Mouse (Mus musculus): Measurements from ENCODE around the gene Rpn2. TPM values are rescaled to one million over a fixed set of nuclear protein-coding genes. Genes with fewer than 3 reads are reported as not detected.

Rpn2 gene
- polyA plus RNA-seq, 1 experiment from 2014 or later: 301 TPM

DNA sequence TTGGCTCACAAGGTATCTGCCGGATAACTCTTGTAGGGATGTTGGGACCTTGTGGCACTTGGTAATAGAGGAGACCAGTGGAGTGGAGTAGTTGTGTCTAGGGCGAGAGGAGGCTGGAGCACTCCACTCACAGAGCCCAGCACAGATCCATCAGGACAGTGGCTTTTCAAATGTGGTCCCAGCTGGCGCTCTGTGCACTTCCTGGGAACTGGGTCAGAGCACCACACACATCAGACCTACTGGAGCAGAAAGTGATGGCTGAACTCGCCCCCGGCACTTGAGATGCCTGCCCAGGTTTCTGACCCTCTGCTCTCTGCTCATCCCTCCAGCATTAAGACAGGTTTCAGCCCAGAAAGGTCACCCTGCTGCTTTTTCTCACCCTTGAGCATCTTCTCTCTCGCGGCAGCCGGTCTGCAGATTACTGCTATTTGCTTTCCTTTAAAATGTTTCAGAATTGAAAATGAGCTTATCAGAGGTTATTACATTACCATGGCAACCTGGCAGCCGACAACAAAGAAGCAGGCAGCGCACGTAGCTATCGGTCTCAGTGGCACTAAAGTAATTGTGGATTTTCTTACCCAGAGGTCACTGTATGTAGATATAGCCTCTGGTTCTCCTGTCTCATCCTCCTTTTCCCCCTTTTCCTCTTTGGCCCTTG, 70.4 kb downstream of the Rpn2 start:
- Histone ChIP-seq H3K9me3 (ENCODE audit: control insufficient read depth, low read depth, low read length) (no peaks in the 10 kb centered on the region), H3K4me1 (ENCODE audit: control insufficient read depth, insufficient read depth, low read length) (peaks cover 10% of the 10 kb centered on the region), H3K27ac (ENCODE audit: low read length) (peak overlapping the region; percentile 93; the same call in 1 of the 2 replicates), H3K4me2 (replicated peaks; ENCODE audit: low read depth, low read length) (no peak overlapping the region), H3K4me3 (ENCODE audit: low read depth, low read length) (no peak overlapping the region), H3K27me3 (ENCODE audit: control insufficient read depth, insufficient read depth, low read length) (no peaks in the 10 kb centered on the region), H3K9ac (replicated peaks; ENCODE audit: low read depth, low read length) (no peak overlapping the region), H3K36me3 (ENCODE audit: control insufficient read depth, insufficient read depth, low read length) (no peaks in the 10 kb centered on the region)
- ATAC-seq (ENCODE audit: insufficient number of reproducible peaks, insufficient read depth, low FRiP score, low read depth): no peak
- WGBS: 53% methylated on average over 12 of the region's 12 CpGs

DNA sequence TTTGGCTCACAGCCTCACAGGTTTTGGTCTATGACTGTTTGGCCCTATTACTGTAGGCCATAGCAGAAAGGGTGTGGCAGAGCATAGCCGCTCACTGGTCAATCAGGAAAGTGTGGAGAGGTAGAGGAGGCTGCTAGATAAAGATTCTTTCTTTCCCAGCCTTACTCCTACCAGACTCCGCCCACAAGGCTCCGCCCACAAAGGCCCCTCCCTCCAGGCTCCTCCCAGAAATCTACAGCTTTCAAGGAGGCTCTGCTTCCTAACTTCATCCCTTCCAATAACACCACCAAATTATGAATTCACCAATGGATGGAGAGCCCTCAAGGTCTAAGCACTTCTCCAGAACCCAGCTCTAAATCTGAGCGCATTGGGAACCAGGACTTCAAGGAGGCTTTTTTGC, 74.4 kb downstream of the Rpn2 start:
- Histone ChIP-seq H3K4me3 (ENCODE audit: low read depth, low read length) (no peak overlapping the region), H3K36me3 (ENCODE audit: control insufficient read depth, insufficient read depth, low read length) (no peaks in the 10 kb centered on the region), H3K27ac (ENCODE audit: low read length) (no peak overlapping the region), H3K9me3 (ENCODE audit: control insufficient read depth, low read depth, low read length) (no peaks in the 10 kb centered on the region), H3K4me2 (replicated peaks; ENCODE audit: low read depth, low read length) (no peak overlapping the region), H3K27me3 (ENCODE audit: control insufficient read depth, insufficient read depth, low read length) (no peaks in the 10 kb centered on the region), H3K4me1 (ENCODE audit: control insufficient read depth, insufficient read depth, low read length) (peaks cover 4% of the 10 kb centered on the region), H3K9ac (replicated peaks; ENCODE audit: low read depth, low read length) (no peak overlapping the region)
- 58% methylated on average over 4 of the region's 4 CpGs for WGBS
- ATAC-seq (ENCODE audit: insufficient number of reproducible peaks, insufficient read depth, low FRiP score, low read depth): no peak

DNA sequence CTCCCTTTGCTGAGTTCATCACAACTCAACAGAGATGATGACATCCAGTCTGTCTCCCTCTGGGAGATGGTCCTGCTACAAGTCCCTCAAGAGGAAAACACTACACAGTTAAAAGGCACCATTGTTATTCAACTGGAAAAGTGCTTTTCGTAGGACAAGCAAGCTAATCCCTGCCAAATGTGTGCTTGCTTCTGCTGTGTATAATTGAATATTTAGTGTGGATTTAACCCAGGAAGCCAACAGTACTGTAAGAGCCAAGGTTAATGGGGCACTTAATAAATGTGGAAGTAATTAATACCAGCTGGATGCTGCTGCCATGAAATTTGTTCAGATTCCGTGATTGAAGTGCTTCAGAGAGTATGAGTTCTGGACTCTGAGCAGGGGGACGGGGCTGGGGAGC, 75.3 kb downstream of the Rpn2 start:
- H3K27ac ChIP-seq (ENCODE audit: low read length): no peak overlapping the region
- H3K9ac ChIP-seq (replicated peaks; ENCODE audit: low read depth, low read length): no peak overlapping the region
- no peaks in the 10 kb centered on the region for H3K4me1 ChIP-seq (ENCODE audit: control insufficient read depth, insufficient read depth, low read length)
- no peaks in the 10 kb centered on the region for H3K27me3 ChIP-seq (ENCODE audit: control insufficient read depth, insufficient read depth, low read length)
- no peaks in the 10 kb centered on the region for H3K9me3 ChIP-seq (ENCODE audit: control insufficient read depth, low read depth, low read length)
- H3K4me2 ChIP-seq (replicated peaks; ENCODE audit: low read depth, low read length): no peak overlapping the region
- no peak overlapping the region for H3K4me3 ChIP-seq (ENCODE audit: low read depth, low read length)
- H3K36me3 ChIP-seq (ENCODE audit: control insufficient read depth, insufficient read depth, low read length): no peaks in the 10 kb centered on the region
- no peak for ATAC-seq (ENCODE audit: insufficient number of reproducible peaks, insufficient read depth, low FRiP score, low read depth)
- 62% methylated on average over 3 of the region's 3 CpGs for WGBS

DNA sequence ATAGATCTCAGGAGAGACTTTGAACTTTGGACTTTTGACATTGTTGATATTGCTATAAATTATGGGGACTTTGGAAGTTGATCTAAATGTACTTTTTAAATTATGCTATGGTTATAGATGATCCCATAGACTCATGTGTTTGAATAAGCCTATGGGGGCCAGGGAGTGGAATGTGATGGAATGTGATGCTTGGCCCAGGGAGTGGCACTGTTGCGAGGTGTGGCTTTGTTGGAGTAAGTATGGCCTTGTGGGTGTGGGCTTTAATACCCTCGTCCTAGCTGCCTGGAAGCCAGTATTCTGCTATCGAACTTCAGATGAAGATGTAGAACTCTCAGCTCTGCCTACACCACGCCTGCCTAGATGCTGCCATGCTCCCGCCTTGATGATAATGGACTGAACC, 81.2 kb downstream of the Rpn2 start:
- 62% methylated on average over 5 of the region's 5 CpGs for WGBS
- Histone ChIP-seq H3K9me3 (ENCODE audit: control insufficient read depth, low read depth, low read length) (no peaks in the 10 kb centered on the region), H3K4me2 (replicated peaks; ENCODE audit: low read depth, low read length) (no peak overlapping the region), H3K9ac (replicated peaks; ENCODE audit: low read depth, low read length) (no peak overlapping the region), H3K27me3 (ENCODE audit: control insufficient read depth, insufficient read depth, low read length) (no peaks in the 10 kb centered on the region), H3K4me3 (ENCODE audit: low read depth, low read length) (no peak overlapping the region), H3K36me3 (ENCODE audit: control insufficient read depth, insufficient read depth, low read length) (no peaks in the 10 kb centered on the region), H3K27ac (ENCODE audit: low read length) (no peak overlapping the region), H3K4me1 (ENCODE audit: control insufficient read depth, insufficient read depth, low read length) (no peaks in the 10 kb centered on the region)
- ATAC-seq (ENCODE audit: insufficient number of reproducible peaks, insufficient read depth, low FRiP score, low read depth): 0 out of 2 replicates have a peak, but pooled peaks have one; percentile 33

DNA sequence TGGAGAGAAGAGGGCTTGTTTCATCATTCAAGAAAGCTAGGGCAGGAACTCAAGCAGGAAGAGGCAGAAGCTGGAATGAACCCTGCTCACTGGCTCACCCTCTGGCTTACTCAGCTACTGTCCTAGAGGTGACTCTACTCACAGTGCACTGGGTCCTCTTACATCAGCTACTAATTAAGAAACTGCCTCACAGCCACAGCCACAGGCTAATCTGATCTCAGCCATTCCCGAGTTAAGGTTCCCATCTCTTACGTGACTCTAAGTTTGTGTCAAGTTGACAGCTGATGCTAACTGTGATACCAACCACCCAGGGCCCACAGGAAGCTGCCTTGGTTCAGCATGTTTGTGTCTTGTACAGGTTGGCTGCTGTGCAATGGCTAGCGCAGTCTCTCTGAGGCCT, 84.2 kb downstream of the Rpn2 start:
- H3K4me2 ChIP-seq (replicated peaks; ENCODE audit: low read depth, low read length): no peak overlapping the region
- ATAC-seq (ENCODE audit: insufficient number of reproducible peaks, insufficient read depth, low FRiP score, low read depth): no peak
- 78% methylated on average over 3 of the region's 3 CpGs for WGBS

DNA sequence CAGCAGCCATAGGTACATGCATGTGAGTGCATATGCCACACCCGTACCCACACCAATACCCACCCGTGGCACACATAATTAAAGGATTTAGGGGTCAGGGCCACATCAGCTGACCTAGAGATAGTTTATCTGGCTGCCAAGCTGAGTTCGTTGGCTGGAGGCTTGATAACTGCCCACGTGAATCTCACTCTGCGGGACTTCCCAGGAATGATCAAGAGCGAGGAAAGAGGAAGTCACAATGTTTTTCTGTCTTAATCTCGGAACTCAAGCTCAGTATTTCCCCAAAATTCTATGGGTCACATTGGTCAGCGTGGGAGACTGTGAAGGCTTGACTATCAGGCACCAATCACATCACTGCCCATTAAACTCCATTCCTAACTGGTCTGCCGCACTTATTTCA, 87.9 kb downstream of the Rpn2 start:
- Histone ChIP-seq H3K4me2 (replicated peaks; ENCODE audit: low read depth, low read length) (peak overlapping the region; percentile 50), H3K9ac (replicated peaks; ENCODE audit: low read depth, low read length) (no peak overlapping the region), H3K36me3 (ENCODE audit: control insufficient read depth, insufficient read depth, low read length) (no peaks in the 10 kb centered on the region), H3K27me3 (ENCODE audit: control insufficient read depth, insufficient read depth, low read length) (no peaks in the 10 kb centered on the region), H3K4me1 (ENCODE audit: control insufficient read depth, insufficient read depth, low read length) (peaks cover 7% of the 10 kb centered on the region; the same call in 1 of the 2 replicates), H3K9me3 (ENCODE audit: control insufficient read depth, low read depth, low read length) (no peaks in the 10 kb centered on the region), H3K27ac (ENCODE audit: low read length) (no peak overlapping the region), H3K4me3 (ENCODE audit: low read depth, low read length) (peak overlapping the region; percentile 67; the same call in 1 of the 2 replicates)
- no peak for ATAC-seq (ENCODE audit: insufficient number of reproducible peaks, insufficient read depth, low FRiP score, low read depth)
- WGBS: 77% methylated on average over 9 of the region's 9 CpGs

More for the DNA sequence above, 84.2 kb downstream of the Rpn2 start:
- Histone ChIP-seq H3K4me1 (ENCODE audit: control insufficient read depth, insufficient read depth, low read length) (no peaks in the 10 kb centered on the region), H3K9ac (replicated peaks; ENCODE audit: low read depth, low read length) (no peak overlapping the region), H3K27me3 (ENCODE audit: control insufficient read depth, insufficient read depth, low read length) (no peaks in the 10 kb centered on the region), H3K27ac (ENCODE audit: low read length) (no peak overlapping the region), H3K36me3 (ENCODE audit: control insufficient read depth, insufficient read depth, low read length) (no peaks in the 10 kb centered on the region), H3K9me3 (ENCODE audit: control insufficient read depth, low read depth, low read length) (no peaks in the 10 kb centered on the region), H3K4me3 (ENCODE audit: low read depth, low read length) (no peak overlapping the region)

DNA sequence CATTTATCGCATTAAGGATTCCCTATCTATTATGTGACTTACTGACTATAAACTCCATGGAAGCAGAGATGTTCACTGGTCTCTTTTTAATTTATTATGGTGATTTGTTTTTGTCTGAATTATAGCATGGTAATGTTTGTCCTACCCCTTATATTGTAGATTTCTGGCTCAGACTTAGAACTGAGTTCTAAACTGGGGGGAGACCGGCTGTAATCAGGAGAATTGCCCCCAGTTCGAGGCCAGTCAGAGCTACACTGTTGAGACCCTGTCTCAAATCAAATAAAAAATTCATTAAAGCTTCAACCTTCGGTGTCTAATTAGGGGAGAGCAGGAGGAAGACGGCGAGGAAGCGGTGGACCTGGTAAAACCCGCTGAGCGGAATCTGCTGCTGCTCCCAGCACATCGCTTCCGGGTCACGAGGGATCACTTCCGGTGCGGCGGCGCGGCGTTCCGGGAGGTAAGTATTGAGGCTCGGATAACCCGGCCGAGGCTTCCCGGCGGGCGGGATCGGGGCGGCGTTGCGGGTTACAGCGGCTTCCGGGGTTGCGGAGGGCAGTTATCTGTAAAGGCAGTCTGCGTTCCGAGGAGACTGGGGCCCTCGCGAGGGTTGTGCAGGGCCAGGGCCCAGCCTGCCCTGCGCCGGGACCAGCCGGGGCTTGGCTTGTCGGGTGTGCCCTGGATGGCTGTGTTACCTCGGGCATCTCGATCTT, 88.5 kb downstream of the Rpn2 start, which contains the start of gene Manbal:
Manbal (plus strand) TSS at position 411 of the 710 bp plus-strand sequence.
- Histone ChIP-seq H3K27ac (ENCODE audit: low read length) (peak within 1 kb of the TSS; percentile 94), H3K27me3 (ENCODE audit: control insufficient read depth, insufficient read depth, low read length) (no peaks in the 10 kb centered on the region), H3K36me3 (ENCODE audit: control insufficient read depth, insufficient read depth, low read length) (no peaks in the 10 kb centered on the region), H3K4me2 (replicated peaks; ENCODE audit: low read depth, low read length) (peak within 1 kb of the TSS; percentile 50), H3K4me3 (ENCODE audit: low read depth, low read length) (peak within 1 kb of the TSS; percentile 67), H3K9me3 (ENCODE audit: control insufficient read depth, low read depth, low read length) (no peaks in the 10 kb centered on the region), H3K4me1 (ENCODE audit: control insufficient read depth, insufficient read depth, low read length) (peaks cover 7% of the 10 kb centered on the region; the same call in 1 of the 2 replicates), H3K9ac (replicated peaks; ENCODE audit: low read depth, low read length) (peak within 1 kb of the TSS; percentile 93)
- ATAC-seq (ENCODE audit: insufficient number of reproducible peaks, insufficient read depth, low FRiP score, low read depth): peak; percentile 84
- WGBS: 4% methylated on average over 42 of the region's 42 CpGs

DNA sequence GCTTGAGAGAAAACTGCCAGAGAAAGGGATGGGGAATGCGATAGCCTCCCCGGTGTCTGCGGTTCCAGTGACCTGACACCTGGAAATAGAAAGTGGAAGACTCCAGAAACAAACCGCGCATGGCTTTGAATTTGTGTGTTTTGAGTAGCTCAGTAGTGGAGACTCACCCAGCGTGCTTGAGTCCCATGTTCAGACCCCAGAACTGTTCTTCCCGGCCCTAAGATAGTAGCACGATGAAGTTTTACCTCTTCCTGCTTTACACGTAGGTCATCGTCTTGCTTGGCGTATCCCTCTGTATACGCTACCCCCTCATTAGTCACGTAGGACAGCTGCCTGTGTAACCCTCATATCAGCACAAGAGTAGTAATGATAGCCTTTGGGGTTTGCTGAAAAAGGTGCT, 89.2 kb downstream of the Rpn2 start:
- peaks cover 7% of the 10 kb centered on the region; the same call in 1 of the 2 replicates for H3K4me1 ChIP-seq (ENCODE audit: control insufficient read depth, insufficient read depth, low read length)
- H3K36me3 ChIP-seq (ENCODE audit: control insufficient read depth, insufficient read depth, low read length): no peaks in the 10 kb centered on the region
- no peaks in the 10 kb centered on the region for H3K9me3 ChIP-seq (ENCODE audit: control insufficient read depth, low read depth, low read length)
- H3K4me2 ChIP-seq (replicated peaks; ENCODE audit: low read depth, low read length): peak overlapping the region; percentile 50
- no peaks in the 10 kb centered on the region for H3K27me3 ChIP-seq (ENCODE audit: control insufficient read depth, insufficient read depth, low read length)
- peak overlapping the region; percentile 93 for H3K9ac ChIP-seq (replicated peaks; ENCODE audit: low read depth, low read length)
- peak overlapping the region; percentile 94 for H3K27ac ChIP-seq (ENCODE audit: low read length)
- H3K4me3 ChIP-seq (ENCODE audit: low read depth, low read length): peak overlapping the region; percentile 67
- WGBS: 3% methylated on average over 13 of the region's 13 CpGs
- no peak; the same call in 1 of the 2 replicates for ATAC-seq (ENCODE audit: insufficient number of reproducible peaks, insufficient read depth, low FRiP score, low read depth)

Measured in stomach, embryonic 14.5 days (tissue).